Mouse (Mus musculus): ENCODE results near the gene Fbxw19. TPM values are rescaled to one million over a fixed set of nuclear protein-coding genes. Genes with fewer than 3 reads are reported as not detected.
"Not testable (repeated sequence)": the region's sequence is repeated elsewhere in the genome, so short reads cannot be mapped to it uniquely, and the experiment has no call there.

Fbxw19 gene
- polyA plus RNA-seq (2016; fragmentation: Nextera tagmentation; extraction: Ambion mirVana), result not detected in 2 replicates

DNA sequence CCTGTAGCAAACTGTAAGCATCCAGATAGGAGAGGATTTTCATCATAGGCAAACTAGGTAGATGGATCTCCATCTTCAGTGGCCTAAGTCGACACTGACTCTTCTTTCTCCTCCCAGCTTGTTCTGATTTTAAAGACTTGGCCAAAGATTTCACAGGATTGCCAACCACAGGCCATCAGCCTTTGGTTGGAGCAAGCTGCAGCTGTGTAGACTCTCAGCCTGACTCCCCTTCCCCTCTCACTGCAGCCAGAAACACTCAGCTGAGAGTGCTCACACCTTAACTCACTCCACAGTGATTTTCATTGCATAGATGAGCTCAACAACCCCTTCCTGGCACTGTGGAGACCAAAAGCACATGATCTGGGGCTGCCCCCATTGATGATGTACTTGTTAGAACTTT is at the start of gene Fbxw19:
Fbxw19 (minus strand) TSS at position 101 of the 400 bp plus-strand sequence.
- not testable (repeated sequence) for ATAC-seq (ENCODE audit: insufficient number of reproducible peaks, insufficient read depth, low FRiP score, low TSS enrichment); H3K4me2 ChIP-seq (replicated peaks); H3K36me3 ChIP-seq; H3K27me3 ChIP-seq; H3K9me3 ChIP-seq; H3K4me1 ChIP-seq; H3K27ac ChIP-seq; H3K9ac ChIP-seq; H3K4me3 ChIP-seq
- 64% methylated on average over 1 of the region's 1 CpGs for WGBS

DNA sequence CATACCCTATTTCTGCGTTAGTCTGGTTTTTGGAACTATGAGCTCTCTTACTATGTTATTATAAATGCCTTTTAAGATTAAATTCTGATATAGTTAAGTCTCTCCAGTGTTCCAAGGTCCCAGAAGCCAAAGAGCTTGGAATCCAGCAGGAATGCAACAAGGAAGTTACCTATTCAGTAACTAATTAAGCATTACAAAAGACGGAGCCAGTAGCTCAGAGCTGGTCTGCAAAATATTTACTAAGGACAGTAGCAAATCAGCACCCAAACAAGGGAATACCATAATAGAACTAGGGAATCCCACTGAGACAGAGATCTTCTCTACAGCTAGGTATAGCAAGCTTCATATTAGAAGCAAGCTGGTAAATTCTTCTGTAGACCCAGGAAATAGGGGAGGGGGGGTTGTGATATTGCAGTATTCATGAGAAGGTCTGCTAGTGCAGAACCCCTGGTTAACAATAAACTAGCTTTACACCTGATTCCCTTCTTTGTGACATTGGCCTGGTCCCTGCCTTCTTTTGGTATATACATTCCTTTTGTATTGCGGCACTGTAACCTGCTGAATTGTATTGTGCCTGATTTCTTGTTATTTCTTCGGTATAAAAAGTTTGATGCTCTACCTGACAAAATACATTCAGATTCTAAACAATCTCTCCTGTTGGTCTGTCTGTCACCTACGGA is 27.9 kb upstream of the Fbxw19 start:
- WGBS, result 75% methylated on average over 5 of the region's 5 CpGs
- H3K27ac ChIP-seq, result no peak overlapping the region
- H3K9me3 ChIP-seq, result no peaks in the 10 kb centered on the region
- no peak overlapping the region for H3K4me2 ChIP-seq (replicated peaks)
- H3K4me3 ChIP-seq, result no peak overlapping the region
- H3K27me3 ChIP-seq, result no peaks in the 10 kb centered on the region
- no peak overlapping the region for H3K9ac ChIP-seq
- H3K36me3 ChIP-seq, result no peaks in the 10 kb centered on the region
- H3K4me1 ChIP-seq, result no peaks in the 10 kb centered on the region
- ATAC-seq (ENCODE audit: insufficient number of reproducible peaks, insufficient read depth, low FRiP score, low TSS enrichment), result no peak

DNA sequence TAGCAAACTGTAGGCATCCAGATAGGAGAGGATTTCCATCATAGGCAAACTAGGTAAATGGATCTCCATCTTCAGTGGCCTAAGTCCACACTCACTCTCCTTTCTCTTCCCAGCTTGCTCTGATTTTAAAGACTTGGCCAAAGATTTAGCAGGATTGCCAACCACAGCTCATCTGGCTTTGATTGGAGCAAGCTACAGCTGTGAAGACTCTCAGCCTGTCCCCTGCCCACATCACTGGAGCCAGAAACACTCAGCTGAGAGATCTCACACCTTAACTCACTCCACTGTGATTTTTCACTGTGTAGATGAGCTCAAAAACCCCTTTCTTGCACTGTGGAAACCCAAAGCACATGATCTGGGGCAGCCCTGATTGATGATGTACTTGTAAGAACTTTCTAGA is 46.6 kb downstream of the Fbxw19 start, which contains the start of gene Fbxw16:
Fbxw16 (minus strand) TSS at position 101 of the 400 bp plus-strand sequence.
- H3K9me3 ChIP-seq, result no peaks in the 10 kb centered on the region
- no peak within 1 kb of the TSS for H3K9ac ChIP-seq
- no peaks in the 10 kb centered on the region for H3K4me1 ChIP-seq
- H3K4me3 ChIP-seq, result no peak within 1 kb of the TSS
- no peak for ATAC-seq (ENCODE audit: insufficient number of reproducible peaks, insufficient read depth, low FRiP score, low TSS enrichment)
- H3K27me3 ChIP-seq, result no peaks in the 10 kb centered on the region
- no peak within 1 kb of the TSS for H3K27ac ChIP-seq
- H3K36me3 ChIP-seq, result no peaks in the 10 kb centered on the region
- no peak within 1 kb of the TSS for H3K4me2 ChIP-seq (replicated peaks)

DNA sequence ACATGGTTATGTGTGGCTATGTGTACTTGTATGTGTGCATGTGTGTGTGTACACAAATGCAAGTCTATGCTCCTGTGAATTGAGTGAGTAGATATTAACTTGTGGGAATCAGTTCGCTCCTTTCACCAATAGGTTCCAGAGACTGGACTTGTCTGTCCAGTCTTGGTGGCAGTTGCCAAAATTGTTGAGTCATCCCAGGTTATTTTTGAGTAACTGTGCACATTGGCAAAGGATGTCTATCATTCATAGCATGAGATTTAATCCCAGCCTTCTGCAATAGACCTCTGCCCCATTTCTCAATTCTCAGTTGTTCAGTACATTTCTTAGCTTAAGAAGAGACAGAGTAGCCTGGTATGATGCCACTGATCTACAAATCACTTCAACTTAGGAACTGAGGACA is 62.7 kb downstream of the Fbxw19 start:
- WGBS, result 87% methylated on average over 1 of the region's 1 CpGs
- H3K4me3 ChIP-seq, result no peak overlapping the region
- H3K4me2 ChIP-seq (replicated peaks), result no peak overlapping the region
- H3K27ac ChIP-seq, result no peak overlapping the region
- H3K9me3 ChIP-seq, result no peaks in the 10 kb centered on the region
- ATAC-seq (ENCODE audit: insufficient number of reproducible peaks, insufficient read depth, low FRiP score, low TSS enrichment), result no peak
- H3K36me3 ChIP-seq, result no peaks in the 10 kb centered on the region
- no peak overlapping the region for H3K9ac ChIP-seq
- H3K4me1 ChIP-seq, result no peaks in the 10 kb centered on the region
- no peaks in the 10 kb centered on the region for H3K27me3 ChIP-seq

Other genes with a start within 250 kb of the Fbxw19 start
- not detected in 2 replicates for gene Fbxw14, start 208.2 kb downstream of the Fbxw19 start, polyA plus RNA-seq (2016; fragmentation: Nextera tagmentation; extraction: Ambion mirVana)
- gene Fbxw28, start 156.2 kb downstream of the Fbxw19 start, polyA plus RNA-seq (2016; fragmentation: Nextera tagmentation; extraction: Ambion mirVana), result not detected in 2 replicates
- not detected in 2 replicates for gene Fbxw22, start 91.6 kb downstream of the Fbxw19 start, polyA plus RNA-seq (2016; fragmentation: Nextera tagmentation; extraction: Ambion mirVana)
- not detected in 2 replicates for gene Fbxw16, start 46.7 kb downstream of the Fbxw19 start, polyA plus RNA-seq (2016; fragmentation: Nextera tagmentation; extraction: Ambion mirVana)
- not detected in 2 replicates for gene Fbxw15, start 72.4 kb upstream of the Fbxw19 start, polyA plus RNA-seq (2016; fragmentation: Nextera tagmentation; extraction: Ambion mirVana)
- gene Fbxw24, start 130.2 kb upstream of the Fbxw19 start, polyA plus RNA-seq (2016; fragmentation: Nextera tagmentation; extraction: Ambion mirVana), result not detected in 2 replicates
- not detected in 2 replicates for gene Fbxw25, start 168.8 kb upstream of the Fbxw19 start, polyA plus RNA-seq (2016; fragmentation: Nextera tagmentation; extraction: Ambion mirVana)
- gene Fbxw18, start 206.8 kb upstream of the Fbxw19 start, polyA plus RNA-seq (2016; fragmentation: Nextera tagmentation; extraction: Ambion mirVana), result 0.14 TPM in 1 of 2 replicates, not detected in the other